Mouse (Mus musculus): ENCODE results near the gene Htra2.
A peak's percentile ranks its signal among the peaks of the same experiment; 100 is the strongest.

The Htra2 gene

GRCm38 (mm10) chr6:83033249-83034185 is 21.6 kb downstream of the Htra2 start, which contains the start of the genes Dok1 and Loxl3:
TSS of gene Dok1 (minus strand) at chr6:83033471.
TSS of gene Loxl3 (plus strand) at chr6:83034173.
- peak in 1 of 2 experiments; percentile 71 for DNase-seq (ENCODE audit: low read depth in 1 of 2, low spot score in 2 of 2)

GRCm38 (mm10) chr6:83032769-83033191 is 22.3 kb downstream of the Htra2 start:
- DNase-seq (ENCODE audit: low read depth in 1 of 2, low spot score in 2 of 2): no peak

DNA sequence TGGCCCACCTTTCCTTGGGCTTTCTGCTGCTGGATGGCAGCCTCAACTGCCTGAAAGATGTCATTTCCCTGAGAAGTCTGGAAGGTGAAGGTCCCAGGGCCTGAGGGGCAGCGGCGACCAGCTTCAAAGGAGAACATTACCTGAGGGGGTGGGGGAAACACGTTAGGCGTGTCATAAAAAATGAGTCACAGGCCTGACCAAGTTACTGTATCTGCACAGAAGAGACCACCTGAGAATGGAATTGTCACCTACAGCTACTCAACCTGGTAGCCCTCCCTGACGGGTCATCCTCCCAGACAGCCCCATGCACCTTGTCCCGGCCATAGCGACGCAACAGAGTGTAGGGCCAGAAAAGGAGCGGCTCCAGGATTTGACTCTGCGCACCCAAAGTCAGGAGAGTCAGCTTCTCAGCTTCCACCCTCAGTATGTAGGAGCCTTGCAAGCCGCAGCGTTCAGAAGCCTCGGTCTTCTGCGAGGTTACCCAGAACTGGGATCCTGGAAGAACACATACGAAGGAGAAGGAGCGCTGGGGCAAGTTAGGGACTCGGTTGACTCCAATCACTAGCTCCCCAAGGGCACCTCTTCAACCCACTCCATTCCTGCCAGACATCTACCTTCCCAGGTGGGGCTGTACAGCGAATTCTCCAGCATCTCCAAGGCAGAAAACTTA is 23.0 kb downstream of the Htra2 start:
- no peak for DNase-seq (ENCODE audit: low read depth in 1 of 2, low spot score in 2 of 2)

- DNase-seq (ENCODE audit: low read depth in 1 of 2, low spot score in 2 of 2): no peak
Measured at GRCm38 (mm10) chr6:83031111-83031510, 24.0 kb downstream of the Htra2 start.

DNA sequence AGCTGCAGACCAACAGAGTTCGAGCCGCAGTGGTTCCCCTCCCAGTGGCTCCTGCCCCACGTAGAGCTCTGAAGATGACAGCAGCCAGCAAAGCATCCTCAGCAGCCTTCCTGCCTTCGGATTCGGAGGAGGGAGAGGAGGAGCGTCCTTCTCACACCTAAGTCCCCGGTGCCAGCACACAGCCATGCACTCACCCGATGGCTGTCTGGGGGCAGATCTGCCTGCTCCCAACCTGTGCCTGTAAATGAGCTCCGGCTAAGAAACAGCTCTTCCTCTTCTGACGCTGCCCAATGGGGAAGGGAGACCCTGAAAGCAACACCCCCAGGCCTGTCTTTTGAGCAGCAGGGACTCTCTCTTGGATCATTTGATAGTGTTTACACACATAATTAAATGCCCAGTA is 25.3 kb downstream of the Htra2 start:
- DNase-seq (ENCODE audit: low read depth in 1 of 2, low spot score in 2 of 2): no peak

DNA sequence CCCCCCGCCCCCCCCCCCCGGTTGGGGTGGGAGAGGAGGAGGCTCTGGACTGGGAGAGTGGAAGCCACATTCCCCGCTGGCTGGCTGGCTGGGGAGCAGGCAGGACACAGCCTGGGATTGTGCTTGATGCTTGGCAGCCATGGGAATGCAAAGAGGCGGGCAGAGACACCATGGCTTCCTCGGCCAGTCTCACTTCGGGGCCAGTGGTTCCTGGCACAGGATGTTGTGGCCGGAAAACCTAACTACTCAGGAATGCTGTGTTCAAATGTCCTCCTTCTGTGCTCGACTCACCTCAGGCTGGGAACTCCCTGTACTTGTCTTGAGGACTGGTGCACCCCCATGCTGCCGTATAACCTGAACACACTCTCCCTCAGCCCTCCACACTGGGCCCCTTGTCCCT is 27.4 kb downstream of the Htra2 start:
- DNase-seq (ENCODE audit: low read depth in 1 of 2, low spot score in 2 of 2): no peak

GRCm38 (mm10) chr6:83027293-83027692 is 27.8 kb downstream of the Htra2 start:
- no peak for DNase-seq (ENCODE audit: low read depth in 1 of 2, low spot score in 2 of 2)

- DNase-seq (ENCODE audit: low read depth in 1 of 2, low spot score in 2 of 2): no peak
Measured at GRCm38 (mm10) chr6:83025221-83025620, 29.9 kb downstream of the Htra2 start.

DNA sequence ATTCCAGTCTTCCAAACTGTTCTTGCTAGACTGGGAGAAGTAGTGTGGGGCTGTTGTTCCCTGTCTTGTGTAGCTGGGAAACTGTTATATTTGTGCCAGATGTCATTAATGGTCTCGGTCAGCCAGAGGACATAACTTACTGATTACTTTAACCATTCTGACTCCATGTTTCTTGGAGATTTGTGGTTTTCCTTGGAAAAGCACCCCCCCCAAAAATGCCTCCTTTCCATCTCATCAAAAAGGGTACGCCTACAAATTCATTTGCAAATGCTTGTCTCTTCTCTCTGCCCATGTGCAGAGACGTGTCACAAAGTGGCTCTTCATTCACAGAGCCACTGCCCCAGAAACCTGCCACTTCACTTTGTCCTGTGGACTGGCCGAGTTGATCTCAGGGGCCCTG is 30.7 kb downstream of the Htra2 start:
- no peak for DNase-seq (ENCODE audit: low read depth in 1 of 2, low spot score in 2 of 2)

DNA sequence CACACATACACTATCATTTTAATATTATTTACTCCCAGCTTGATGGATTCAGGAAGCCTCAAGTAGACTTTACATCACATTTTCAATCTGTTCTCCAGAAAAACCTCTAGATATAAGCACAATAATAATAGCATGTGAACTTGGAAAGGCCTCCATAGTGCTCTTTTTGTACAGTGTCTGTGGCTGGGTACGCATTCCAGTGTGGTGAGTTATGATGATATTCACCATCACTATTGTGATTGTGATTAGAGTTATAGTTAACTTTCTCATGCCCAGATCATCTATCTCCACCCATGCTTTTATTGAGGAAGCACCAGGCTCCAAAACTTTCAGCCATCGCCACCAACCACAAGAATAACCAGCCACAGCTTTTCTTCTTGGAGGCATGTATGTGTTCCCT is 31.3 kb downstream of the Htra2 start:
- no peak for DNase-seq (ENCODE audit: low read depth in 1 of 2, low spot score in 2 of 2)

DNA sequence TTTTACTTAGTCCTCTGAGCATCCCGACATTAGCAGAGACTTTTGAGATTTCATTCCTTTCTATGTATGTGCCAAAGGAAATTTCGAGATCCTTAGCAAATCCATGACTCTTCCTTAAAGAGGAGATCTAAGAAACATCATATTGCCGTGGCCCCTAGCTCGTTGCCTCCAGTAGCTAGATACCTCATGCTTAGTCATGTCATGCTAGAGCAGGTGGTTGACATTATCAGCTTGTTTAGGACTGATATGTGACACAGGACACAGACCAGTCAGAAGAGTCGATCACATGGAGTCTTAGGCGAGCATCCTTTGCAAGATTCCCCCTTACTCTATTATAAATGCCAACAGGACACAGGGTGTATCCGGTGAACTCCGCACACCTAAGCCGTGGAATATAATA is 32.1 kb downstream of the Htra2 start:
- DNase-seq (ENCODE audit: low read depth in 1 of 2, low spot score in 2 of 2): no peak

DNA sequence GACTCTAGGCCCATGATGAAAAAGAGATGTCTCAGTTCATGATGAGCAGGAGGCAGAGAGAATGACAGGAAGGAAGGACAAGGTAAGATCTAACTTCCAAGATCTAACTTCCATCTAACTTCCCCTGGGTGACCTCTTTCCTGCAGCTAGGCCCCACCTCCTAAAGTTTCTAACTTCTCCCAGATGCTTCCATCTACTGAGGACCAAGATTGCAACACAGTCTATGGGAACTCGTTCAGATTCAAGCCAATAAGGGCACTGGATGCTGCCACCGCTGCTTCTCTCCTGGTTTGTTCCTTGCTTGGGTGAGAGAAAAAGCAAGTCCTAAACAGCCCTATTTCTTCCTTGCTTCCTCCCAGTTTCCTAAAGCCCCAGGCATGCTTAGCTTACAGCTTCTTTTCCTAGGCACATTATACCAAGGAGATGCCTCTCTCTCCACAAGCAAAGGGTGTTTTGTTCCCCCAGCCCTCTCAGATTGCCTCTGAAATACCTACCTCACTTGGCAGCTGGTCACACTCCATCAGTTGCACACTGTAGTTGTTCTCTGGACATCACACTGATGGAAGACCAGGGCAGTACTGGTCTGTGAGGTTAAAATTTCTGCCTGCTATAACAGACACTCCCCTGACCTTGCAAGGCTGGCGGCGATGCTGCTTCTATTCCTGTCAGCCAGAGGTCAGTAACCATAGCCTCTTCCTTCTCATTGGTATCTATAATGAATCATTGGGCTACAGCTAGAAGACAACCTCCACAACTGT is 34.1 kb downstream of the Htra2 start:
- no peak for DNase-seq (ENCODE audit: low read depth in 1 of 2, low spot score in 2 of 2)

DNA sequence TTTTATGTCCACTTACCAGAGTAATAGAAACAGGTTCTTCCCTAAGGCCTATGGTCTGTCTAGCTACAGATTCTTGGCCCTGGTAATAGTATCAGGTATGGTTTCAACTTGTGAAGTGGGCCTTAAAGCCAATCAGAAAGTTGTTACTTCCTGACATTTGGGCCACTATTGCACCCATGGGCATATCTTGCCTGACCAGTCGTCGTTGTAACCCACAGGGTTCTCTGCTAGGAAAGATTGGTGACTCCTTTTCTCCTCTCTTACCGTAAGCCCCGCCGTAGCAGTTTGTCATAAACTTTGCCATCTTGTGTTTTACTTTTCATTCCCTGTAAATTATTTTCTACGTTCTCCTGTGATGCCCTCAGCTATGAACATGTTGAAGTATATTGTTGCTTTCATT is 35.0 kb downstream of the Htra2 start:
- no peak for DNase-seq (ENCODE audit: low read depth in 1 of 2, low spot score in 2 of 2)

DNA sequence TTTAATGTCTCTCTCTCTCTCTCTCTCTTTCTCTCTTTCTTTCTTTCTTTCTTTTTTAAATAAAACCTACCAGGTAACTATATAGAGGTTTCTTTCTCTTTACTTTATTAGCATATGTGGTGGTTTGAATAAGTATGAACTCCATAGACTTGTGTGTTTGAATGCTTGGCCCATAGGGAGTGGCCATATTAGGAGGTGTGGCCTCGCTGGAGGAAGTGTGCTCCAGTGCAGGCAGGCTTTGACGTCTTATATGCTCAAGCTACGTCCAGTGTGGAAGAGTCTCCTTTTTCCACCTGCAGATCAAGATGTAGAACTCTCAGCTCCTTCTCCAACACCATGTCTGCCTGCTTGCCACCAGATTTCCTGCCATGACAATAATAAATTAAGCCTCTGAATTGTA is 36.0 kb downstream of the Htra2 start:
- no peak for DNase-seq (ENCODE audit: low read depth in 1 of 2, low spot score in 2 of 2)

- DNase-seq (ENCODE audit: low read depth in 1 of 2, low spot score in 2 of 2): no peak
Measured at GRCm38 (mm10) chr6:83017190-83017589, 37.9 kb downstream of the Htra2 start.

DNA sequence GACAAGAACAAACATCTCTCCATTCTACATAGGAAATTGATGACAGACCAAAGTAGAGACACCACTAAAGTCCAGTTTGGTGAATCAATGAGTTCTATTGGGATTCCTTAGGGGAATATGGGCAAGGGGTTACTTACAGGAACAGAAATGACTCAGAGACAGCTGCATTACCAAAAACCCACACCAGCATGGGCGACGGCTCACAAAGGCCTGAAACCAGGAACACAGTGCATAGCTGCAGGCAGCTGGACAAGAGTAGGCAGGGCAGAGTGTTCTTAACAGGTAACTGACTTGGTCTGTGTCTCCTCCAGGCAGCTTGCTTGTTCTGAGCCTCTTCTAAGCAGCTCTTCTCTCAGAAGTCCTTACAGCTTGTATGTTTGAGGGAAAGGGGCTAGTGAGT is 39.3 kb downstream of the Htra2 start:
- no peak for DNase-seq (ENCODE audit: low read depth in 1 of 2, low spot score in 2 of 2)

DNA sequence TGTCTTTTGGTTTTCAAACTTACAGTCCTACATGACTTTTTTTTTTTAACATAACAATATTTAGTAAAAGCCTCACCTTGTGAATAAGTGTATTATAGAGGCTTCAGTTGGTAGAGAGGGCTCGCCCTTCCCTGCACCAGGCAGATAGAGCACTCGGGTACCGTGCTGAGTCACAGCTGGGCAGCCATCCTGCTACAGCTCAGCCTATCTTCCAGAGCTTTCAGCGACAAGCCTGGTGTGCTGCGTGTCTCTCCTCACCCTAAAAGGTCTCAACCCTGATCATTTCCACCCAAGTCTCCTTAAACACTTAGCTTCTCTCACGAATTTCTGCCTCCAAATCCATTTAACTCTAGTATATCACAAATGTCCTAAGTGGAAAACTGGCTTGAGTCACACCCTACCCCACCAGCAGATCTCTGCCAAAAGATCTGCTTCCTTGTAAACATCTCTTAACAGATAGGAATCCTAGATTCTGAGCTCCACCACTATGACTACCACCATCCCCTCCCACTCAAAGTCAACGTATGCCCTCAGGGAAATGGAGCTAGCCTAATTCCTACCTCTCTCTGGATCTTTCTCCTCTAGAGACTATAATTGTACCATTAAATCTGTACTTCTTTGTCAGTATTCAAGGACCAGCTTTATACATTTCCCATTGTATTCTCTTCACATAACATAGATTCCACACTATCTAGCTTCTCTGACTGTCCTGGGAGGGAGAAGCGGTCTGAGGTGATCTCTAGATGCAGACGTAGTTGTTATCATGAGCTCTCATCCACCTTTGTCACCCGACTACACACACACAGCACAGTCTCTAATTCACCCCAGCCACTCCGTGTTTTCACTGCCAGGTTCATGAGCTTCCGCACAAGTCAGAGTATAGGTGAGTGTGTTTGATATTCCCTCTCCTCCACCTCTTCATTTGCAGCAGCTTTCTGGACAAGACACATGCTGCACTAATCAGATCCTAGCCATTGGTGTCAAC is 40.3 kb downstream of the Htra2 start:
- DNase-seq (ENCODE audit: low read depth in 1 of 2, low spot score in 2 of 2): no peak

- DNase-seq (ENCODE audit: low read depth in 1 of 2, low spot score in 2 of 2): no peak
Measured at GRCm38 (mm10) chr6:83013444-83013843, 41.6 kb downstream of the Htra2 start.

DNA sequence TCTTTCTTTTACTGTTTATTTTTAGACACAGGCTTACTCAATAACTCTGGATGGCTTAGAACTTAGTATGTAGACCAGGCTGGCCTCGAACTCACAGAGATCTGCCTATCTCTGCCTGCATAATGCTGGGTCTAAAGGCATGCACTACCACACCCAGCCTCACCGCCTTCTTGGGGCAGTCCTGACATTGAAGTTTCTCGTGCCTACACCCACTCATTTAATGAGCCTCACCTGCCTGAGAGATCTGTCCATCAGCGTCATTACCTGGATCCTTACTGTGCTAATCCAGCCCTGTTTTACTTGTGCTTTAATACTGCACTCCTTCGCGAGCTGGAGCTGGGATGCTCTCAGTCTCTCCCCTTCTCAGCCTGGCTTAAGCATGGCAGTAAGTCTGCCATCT is 43.3 kb downstream of the Htra2 start:
- no peak for DNase-seq (ENCODE audit: low read depth in 1 of 2, low spot score in 2 of 2)

DNA sequence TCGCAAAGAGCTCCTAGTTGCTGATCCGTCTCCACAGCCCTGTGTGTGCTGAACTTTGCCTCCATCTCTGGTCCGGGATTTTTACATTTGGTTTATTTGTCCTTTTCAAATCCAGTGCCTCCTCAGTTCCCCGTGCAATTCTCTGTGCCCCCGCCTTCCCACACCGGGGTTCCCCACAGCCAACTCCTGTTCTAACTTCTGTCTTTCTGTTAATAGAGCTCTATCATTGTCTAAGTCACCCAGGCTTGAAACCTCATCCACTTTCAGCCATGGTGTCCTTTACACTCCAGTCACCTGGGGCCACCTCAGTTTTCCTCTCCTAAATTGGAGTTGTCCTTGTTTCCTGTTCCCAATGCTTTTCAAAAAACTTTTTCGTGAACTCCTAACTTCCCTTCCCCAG is 43.8 kb downstream of the Htra2 start:
- DNase-seq (ENCODE audit: low read depth in 1 of 2, low spot score in 2 of 2): no peak
